Mouse (Mus musculus) hindbrain, embryonic 13.5 days (tissue): ENCODE results near the gene Ncaph2. TPM values are rescaled to one million over a fixed set of nuclear protein-coding genes. Genes with fewer than 3 reads are reported as not detected.

Source experiments
- ATAC-seq: fragments of 200-750 bp; cut with Nextera tagmentation; 2 replicates; pipeline ENCODE4 v1.8.0; 2017; ENCODE audit warnings: moderate TSS enrichment; ENCODE audit not compliant: low FRiP score
- H3K27ac ChIP-seq: fragments of 300-500 bp; sonication (generic); 2 replicates; pipeline ENCODE4 v1.5.1; 2015; ENCODE audit warnings: inconsistent platforms, mild to moderate bottlenecking, moderate library complexity
- H3K27me3 ChIP-seq: fragments of 300-500 bp; sonication (generic); 2 replicates; pipeline ENCODE4 v1.6.1; 2015; ENCODE audit warnings: mild to moderate bottlenecking, inconsistent platforms
- H3K36me3 ChIP-seq: fragments of 300-500 bp; sonication (generic); 2 replicates; pipeline ENCODE4 v1.6.1; 2015; ENCODE audit warnings: mild to moderate bottlenecking, inconsistent platforms
- H3K4me1 ChIP-seq: fragments of 300-500 bp; sonication (generic); replicated peaks from 2 replicates; pipeline ENCODE4 v1.6.1; 2015; ENCODE audit warnings: inconsistent platforms
- H3K4me2 ChIP-seq: fragments of 300-500 bp; sonication (generic); 2 replicates; pipeline ENCODE4 v1.6.1; 2015; ENCODE audit warnings: inconsistent platforms, mild to moderate bottlenecking, moderate library complexity
- H3K4me3 ChIP-seq: fragments of 300-500 bp; sonication (generic); 2 replicates; pipeline ENCODE4 v1.5.1; 2015; ENCODE audit warnings: mild to moderate bottlenecking, inconsistent platforms
- H3K9ac ChIP-seq: fragments of 300-500 bp; sonication (generic); 2 replicates; pipeline ENCODE4 v1.6.1; 2015; ENCODE audit warnings: mild to moderate bottlenecking, inconsistent platforms
- H3K9me3 ChIP-seq: fragments of 300-500 bp; sonication (generic); 2 replicates; pipeline ENCODE4 v1.6.1; 2016; ENCODE audit warnings: inconsistent platforms
- WGBS: fragments of 180-500 bp; shearing (Covaris S2); methylation state at CpG from one replicate; pipeline ENCODE4 v1.1.7; 2015; 5-methylcytosine and 5-hydroxymethylcytosine counted together
- polyA plus RNA-seq: library from polyadenylated mRNA; unstranded; fragments of >200 nt; fragmentation: Nextera tagmentation; extraction: Ambion mirVana; gene quantifications from 2 replicates; pipeline ENCODE4 v1.2.1, GENCODE M21; 2015

Ncaph2 gene
- polyA plus RNA-seq, 1 experiment from 2014 or later = 104 TPM

DNA sequence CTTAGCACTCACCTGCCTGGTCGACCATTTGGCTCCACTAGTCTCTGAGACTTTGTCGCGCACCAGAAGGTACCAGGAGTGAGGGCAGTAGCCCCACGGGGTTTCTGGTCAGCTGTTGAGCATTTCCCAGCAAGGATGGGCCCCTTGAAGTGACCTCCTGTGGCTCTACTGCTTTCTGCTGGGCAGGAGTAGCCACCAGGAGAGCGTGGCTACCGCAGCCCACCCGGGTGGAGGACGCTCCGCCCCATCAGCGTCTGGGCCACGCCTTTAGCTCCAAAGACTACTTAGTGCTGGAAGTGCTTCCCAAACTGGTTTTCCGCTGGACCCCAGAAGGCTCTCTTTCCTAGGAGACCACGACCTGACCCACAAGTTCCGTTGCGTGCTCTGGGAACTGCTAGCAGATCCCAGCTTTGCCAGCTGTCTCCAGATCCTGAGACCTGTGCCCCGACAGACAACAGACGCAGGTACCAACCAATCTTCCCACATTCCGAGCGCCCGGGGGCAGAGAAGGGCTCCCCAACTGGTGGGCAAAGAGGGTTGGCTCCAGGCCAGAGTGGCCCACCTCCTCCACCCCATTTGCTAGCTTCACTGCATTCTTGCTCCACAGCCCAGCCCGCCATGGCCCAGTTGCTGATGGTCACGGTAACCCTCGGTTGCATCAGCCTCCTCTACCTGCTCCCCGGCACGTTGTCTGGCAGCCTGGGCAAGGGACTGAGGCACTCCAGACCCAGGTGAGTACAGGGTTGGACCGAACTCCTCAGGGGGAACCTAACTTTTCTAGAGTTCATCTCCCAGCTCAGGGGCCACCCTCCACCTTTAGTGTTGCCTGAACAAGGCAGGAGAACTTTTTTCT lies 32.6 kb upstream of the Ncaph2 start, which contains the start of gene Adm2:
Gene Adm2, plus strand, starts transcription at position 51 of the 853 bp plus-strand sequence.
- Histone ChIP-seq H3K4me3 (no peak within 1 kb of the TSS), H3K9me3 (no peaks in the 10 kb centered on the region), H3K36me3 (no peaks in the 10 kb centered on the region), H3K9ac (no peak within 1 kb of the TSS), H3K4me2 (peak within 1 kb of the TSS; percentile 35), H3K27me3 (peaks cover 29% of the 10 kb centered on the region), H3K4me1 (peaks cover 7% of the 10 kb centered on the region), H3K27ac (no peak within 1 kb of the TSS)
- WGBS = 11% methylated on average over 26 of the region's 26 CpGs
- no peak for ATAC-seq

DNA sequence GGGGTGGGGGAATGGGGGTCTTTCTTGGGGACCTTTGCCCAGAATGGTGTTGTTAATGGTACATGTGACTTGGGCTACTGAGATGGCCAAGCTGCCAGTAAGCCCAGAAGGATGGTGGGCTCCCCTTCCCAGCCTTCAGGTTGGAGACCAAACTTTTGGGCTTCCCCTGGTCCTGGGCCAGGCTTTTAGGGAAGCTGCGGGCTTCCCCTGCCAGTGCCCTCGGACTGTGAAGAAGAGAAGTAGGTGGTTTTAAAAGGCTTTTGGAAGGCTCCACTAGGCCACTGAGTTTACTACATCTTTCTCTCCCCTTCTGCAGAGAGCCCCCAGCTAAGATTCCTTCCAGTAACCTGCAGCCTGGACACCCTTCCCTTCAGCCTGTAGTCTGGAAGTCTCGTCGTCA lies 31.9 kb upstream of the Ncaph2 start:
- no peak for ATAC-seq
- H3K9me3 ChIP-seq = no peaks in the 10 kb centered on the region
- WGBS = 95% methylated on average over 4 of the region's 4 CpGs

DNA sequence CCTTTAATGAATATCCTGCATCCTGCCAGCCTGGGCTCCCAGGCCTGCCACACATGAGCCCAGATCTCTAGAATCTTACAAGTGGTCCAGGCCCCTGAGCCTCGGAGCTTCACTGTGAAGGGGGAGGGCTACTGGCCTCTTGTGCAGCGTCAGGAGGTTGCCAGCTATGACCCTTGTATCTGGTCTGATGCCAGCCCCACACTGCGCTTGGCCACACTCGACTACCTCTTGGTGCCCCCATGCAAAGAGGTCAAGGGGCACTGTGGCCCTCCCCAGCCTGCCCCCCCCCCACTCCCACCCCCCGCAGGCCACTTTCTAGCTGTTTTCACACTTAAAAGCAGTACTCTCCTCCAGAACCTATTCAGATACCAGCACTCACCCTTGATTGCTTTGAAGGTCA lies 29.1 kb upstream of the Ncaph2 start:
- peaks cover 7% of the 10 kb centered on the region for H3K4me1 ChIP-seq
- no peak overlapping the region for H3K4me3 ChIP-seq
- H3K27ac ChIP-seq = no peak overlapping the region
- H3K36me3 ChIP-seq = no peaks in the 10 kb centered on the region
- no peak for ATAC-seq
- WGBS = 80% methylated on average over 5 of the region's 5 CpGs
- no peak overlapping the region for H3K4me2 ChIP-seq
- H3K9ac ChIP-seq = no peak overlapping the region
- no peaks in the 10 kb centered on the region for H3K9me3 ChIP-seq
- H3K27me3 ChIP-seq = peaks cover 24% of the 10 kb centered on the region

More for the DNA sequence above, 31.9 kb upstream of the Ncaph2 start:
- no peak overlapping the region for H3K4me2 ChIP-seq
- peaks cover 7% of the 10 kb centered on the region for H3K4me1 ChIP-seq
- H3K9ac ChIP-seq = no peak overlapping the region
- H3K27ac ChIP-seq = no peak overlapping the region
- H3K4me3 ChIP-seq = no peak overlapping the region
- no peaks in the 10 kb centered on the region for H3K36me3 ChIP-seq
- H3K27me3 ChIP-seq = peaks cover 29% of the 10 kb centered on the region

DNA sequence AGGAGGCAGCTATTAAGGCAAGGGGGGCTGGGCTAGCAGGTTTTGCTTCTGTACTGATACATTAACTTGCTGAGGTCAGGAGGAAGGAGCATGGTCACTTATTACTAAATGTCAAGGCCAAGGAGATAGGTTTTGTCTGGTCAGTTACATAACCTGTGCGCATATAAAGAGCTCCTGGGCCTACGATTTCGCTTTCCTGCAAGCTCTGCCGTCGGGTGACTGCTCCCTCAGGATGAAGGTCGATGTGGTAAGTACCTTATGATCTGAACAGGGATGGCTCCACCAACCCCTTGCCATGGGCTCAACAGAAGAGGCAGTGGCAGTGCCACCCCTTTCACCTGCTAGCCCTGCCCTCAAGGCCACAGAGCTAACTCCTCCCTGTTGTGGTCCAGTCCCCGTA lies 21.2 kb upstream of the Ncaph2 start, which contains the start of gene Miox:
Gene Miox, plus strand, starts transcription at position 128 of the 400 bp plus-strand sequence.
- Histone ChIP-seq H3K27ac (no peak within 1 kb of the TSS), H3K4me1 (no peaks in the 10 kb centered on the region), H3K4me2 (no peak within 1 kb of the TSS), H3K4me3 (no peak within 1 kb of the TSS), H3K36me3 (no peaks in the 10 kb centered on the region), H3K9ac (no peak within 1 kb of the TSS), H3K9me3 (no peaks in the 10 kb centered on the region), H3K27me3 (no peaks in the 10 kb centered on the region)
- no peak for ATAC-seq
- WGBS = 88% methylated on average over 7 of the region's 7 CpGs

DNA sequence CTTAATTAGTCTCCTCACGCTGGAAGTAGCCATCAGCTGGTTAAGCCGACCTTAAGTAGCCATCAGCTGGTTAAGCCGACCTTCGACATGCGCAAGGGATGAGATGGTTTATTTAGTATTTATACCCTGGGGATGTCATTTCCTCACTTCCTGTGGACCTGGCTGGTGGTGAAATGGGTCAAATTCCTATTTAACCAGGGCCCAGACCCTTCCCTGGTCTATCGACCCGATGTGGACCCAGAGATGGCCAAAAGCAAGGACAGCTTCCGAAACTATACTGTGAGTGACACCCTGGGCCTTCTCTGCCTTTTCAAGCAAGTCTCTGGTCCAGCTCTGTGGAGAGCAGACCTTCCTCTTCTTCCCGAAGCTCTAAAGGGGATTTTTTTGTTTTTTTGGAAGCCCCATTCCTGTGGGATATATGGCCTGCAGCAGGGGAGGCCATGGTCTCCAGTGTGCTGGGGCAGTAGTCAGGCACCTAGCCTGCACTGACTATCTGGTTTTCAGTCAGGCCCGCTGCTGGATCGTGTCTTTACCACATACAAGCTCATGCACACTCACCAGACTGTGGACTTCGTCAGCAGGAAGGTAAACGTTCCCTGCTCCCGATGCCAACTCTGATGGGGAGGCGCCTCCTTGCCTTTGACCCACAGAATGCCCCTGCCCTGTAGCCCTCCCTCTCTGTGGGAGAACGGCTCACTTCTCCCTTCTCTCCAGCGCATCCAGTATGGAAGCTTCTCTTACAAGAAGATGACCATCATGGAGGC lies 20.6 kb upstream of the Ncaph2 start:
- Histone ChIP-seq H3K4me2 (no peak overlapping the region), H3K4me1 (no peaks in the 10 kb centered on the region), H3K9ac (no peak overlapping the region), H3K9me3 (no peaks in the 10 kb centered on the region), H3K27ac (no peak overlapping the region), H3K4me3 (no peak overlapping the region), H3K36me3 (no peaks in the 10 kb centered on the region), H3K27me3 (no peaks in the 10 kb centered on the region)
- WGBS = 84% methylated on average over 17 of the region's 17 CpGs
- ATAC-seq = no peak

DNA sequence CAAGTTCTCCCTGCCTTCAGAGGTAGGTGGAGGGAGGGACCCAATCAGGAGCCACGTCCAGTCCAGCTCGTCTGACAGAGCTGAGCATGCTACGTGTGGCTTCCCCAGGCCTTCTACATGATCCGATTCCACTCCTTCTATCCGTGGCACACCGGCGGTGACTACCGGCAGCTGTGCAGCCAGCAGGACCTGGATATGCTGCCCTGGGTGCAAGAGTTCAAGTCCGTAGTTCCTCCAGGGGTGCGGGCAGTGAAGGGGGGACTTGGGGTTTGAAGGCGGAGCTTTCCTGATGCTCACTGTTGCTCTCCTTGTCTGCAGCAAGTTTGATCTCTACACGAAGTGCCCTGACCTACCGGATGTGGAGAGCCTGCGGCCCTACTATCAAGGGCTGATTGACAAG lies 19.1 kb upstream of the Ncaph2 start:
- Histone ChIP-seq H3K27ac (no peak overlapping the region), H3K36me3 (no peaks in the 10 kb centered on the region), H3K4me1 (no peaks in the 10 kb centered on the region), H3K9me3 (no peaks in the 10 kb centered on the region), H3K4me2 (no peak overlapping the region), H3K27me3 (no peaks in the 10 kb centered on the region), H3K4me3 (no peak overlapping the region), H3K9ac (no peak overlapping the region)
- 88% methylated on average over 14 of the region's 14 CpGs for WGBS
- ATAC-seq = no peak

DNA sequence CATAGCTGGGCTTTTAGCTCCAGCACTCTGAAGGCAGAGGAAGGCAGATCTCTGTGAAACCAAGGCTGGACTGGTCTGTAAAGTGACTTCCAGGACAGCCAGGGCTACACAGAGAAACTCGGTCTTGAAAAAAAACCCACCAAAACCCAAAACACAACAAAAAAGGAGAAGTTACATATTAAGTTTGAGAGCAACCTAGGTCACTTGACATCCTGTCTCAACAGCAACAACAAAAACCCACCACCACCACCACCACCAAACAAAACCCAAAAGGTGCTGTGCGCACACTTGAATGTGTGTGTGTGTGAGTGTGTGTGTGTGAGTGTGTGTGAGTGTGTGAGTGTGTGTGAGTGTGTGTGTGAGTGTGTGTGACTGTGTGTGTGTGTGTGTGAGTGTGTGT lies 15.8 kb upstream of the Ncaph2 start:
- H3K36me3 ChIP-seq = no peaks in the 10 kb centered on the region
- no peak for ATAC-seq
- H3K4me2 ChIP-seq = no peak overlapping the region
- H3K4me1 ChIP-seq = no peaks in the 10 kb centered on the region
- 83% methylated on average over 2 of the region's 2 CpGs for WGBS
- no peaks in the 10 kb centered on the region for H3K27me3 ChIP-seq
- H3K27ac ChIP-seq = no peak overlapping the region
- no peak overlapping the region for H3K9ac ChIP-seq
- H3K9me3 ChIP-seq = no peaks in the 10 kb centered on the region
- H3K4me3 ChIP-seq = no peak overlapping the region

DNA sequence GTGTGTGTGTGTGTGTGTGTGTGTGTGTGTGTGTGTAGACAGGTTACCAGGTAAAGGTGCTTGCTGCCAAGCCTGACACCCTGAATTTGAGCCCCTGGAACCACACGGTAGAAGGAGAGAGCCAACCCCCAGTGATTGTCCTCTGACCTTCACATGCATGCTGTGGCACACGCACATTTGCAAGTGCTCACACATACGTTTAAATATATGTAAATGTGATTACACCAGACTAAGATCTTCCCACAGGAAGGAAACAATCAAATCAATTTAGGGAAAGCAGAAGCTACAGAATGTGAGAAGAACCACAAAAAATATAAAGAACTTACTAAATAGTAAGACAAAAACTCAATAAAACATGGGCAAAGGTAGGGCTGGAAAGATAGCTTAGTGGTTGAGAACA lies 15.4 kb upstream of the Ncaph2 start:
- Histone ChIP-seq H3K27ac (no peak overlapping the region), H3K36me3 (no peaks in the 10 kb centered on the region), H3K9me3 (no peaks in the 10 kb centered on the region), H3K27me3 (no peaks in the 10 kb centered on the region), H3K9ac (no peak overlapping the region), H3K4me1 (no peaks in the 10 kb centered on the region), H3K4me2 (no peak overlapping the region), H3K4me3 (no peak overlapping the region)
- WGBS = 81% methylated on average over 3 of the region's 3 CpGs
- ATAC-seq = no peak

DNA sequence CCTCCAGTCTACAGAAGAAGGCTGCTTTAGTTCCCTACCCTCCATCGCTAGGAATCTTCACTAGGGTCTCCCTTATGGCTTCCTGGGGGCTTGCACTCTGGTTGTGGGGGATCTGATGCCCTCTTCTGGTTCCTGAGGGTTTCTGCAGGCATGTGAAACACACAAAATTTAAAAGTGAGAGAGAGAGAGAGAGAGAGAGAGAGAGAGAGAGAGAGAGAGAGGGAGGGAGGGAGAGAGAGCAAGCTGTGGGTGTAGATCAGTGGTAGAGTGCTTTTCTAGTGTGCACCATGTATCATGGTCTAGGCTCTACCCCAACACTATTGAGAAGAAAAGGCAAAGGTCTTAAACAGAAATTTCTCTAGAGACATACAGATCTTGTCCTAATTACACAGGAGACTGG lies 13.8 kb upstream of the Ncaph2 start:
- no peak overlapping the region for H3K4me2 ChIP-seq
- no peak for ATAC-seq
- H3K9ac ChIP-seq = no peak overlapping the region
- no peak overlapping the region for H3K4me3 ChIP-seq
- H3K4me1 ChIP-seq = no peaks in the 10 kb centered on the region
- no peaks in the 10 kb centered on the region for H3K36me3 ChIP-seq
- H3K9me3 ChIP-seq = no peaks in the 10 kb centered on the region
- 58% methylated on average over 1 of the region's 1 CpGs for WGBS
- H3K27ac ChIP-seq = no peak overlapping the region
- H3K27me3 ChIP-seq = no peaks in the 10 kb centered on the region

DNA sequence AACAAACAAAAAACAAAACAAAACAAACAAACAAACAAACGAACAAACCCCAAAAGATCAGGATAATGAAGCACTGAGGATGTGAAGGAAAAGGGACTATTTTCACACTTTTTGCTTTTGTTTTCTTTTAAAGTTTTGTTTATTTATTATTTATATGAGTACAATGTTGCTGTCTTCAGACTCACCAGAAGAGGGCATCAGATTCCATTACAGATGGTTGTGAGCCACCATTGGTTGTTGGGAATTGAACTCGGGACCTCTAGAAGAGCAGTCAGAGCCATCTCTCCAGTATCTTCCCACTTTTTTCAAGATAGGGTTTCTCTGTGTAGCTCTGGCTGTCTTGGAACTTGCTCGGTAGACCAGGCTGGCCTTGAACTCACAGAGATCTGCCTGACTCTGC lies 12.2 kb upstream of the Ncaph2 start:
- H3K27ac ChIP-seq = no peak overlapping the region
- H3K9ac ChIP-seq = no peak overlapping the region
- H3K36me3 ChIP-seq = no peaks in the 10 kb centered on the region
- H3K27me3 ChIP-seq = no peaks in the 10 kb centered on the region
- no peaks in the 10 kb centered on the region for H3K9me3 ChIP-seq
- H3K4me3 ChIP-seq = no peak overlapping the region
- H3K4me1 ChIP-seq = no peaks in the 10 kb centered on the region
- ATAC-seq = no peak
- no peak overlapping the region for H3K4me2 ChIP-seq
- 83% methylated on average over 3 of the region's 3 CpGs for WGBS

DNA sequence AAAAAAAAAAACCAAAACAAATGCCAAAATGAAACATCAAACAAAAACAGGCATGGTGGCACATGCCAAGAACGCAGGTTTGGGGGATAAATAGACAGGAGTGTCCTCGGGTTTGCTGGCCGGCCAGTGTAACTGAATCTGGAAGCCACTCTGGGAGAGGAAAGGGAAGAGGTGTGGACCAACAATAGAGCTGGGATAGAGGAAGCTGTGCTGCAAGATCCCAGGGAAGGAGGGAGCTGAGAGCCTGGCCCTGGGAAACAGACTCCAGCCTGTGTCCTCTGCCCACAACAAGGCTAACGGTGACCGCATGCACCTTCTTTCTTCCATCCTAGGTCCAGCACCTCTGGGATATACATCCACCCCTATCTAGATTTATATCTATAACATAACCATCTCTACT lies 5.1 kb upstream of the Ncaph2 start:
- H3K9me3 ChIP-seq = no peaks in the 10 kb centered on the region
- WGBS = 83% methylated on average over 5 of the region's 5 CpGs
- peaks cover 13% of the 10 kb centered on the region for H3K4me1 ChIP-seq
- no peak for ATAC-seq
- no peak overlapping the region for H3K4me2 ChIP-seq
- H3K4me3 ChIP-seq = no peak overlapping the region
- peaks cover 41% of the 10 kb centered on the region for H3K36me3 ChIP-seq
- H3K27ac ChIP-seq = no peak overlapping the region
- no peaks in the 10 kb centered on the region for H3K27me3 ChIP-seq
- no peak overlapping the region for H3K9ac ChIP-seq

DNA sequence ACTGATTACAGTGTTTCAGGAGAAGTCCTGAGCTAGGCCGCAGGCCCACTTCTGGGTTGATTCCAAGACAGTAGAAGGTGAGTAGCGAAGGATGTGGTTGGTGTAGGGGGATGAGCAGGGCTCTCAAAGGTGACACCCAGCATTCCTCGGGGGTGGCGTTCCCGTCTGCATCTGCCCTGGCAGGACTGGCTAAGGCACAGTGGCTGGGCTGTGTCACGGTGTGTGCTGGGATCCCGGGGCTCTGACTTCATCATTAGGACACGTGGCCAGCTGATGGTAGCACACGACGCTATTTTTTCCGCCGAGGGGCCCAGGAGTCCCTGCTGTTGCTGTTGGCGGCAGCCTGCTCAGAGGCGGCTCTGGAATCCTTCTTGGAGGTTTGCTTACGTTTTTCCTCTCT lies 4.2 kb upstream of the Ncaph2 start:
- Histone ChIP-seq H3K4me2 (no peak overlapping the region), H3K27ac (no peak overlapping the region), H3K4me1 (peaks cover 14% of the 10 kb centered on the region), H3K36me3 (peaks cover 41% of the 10 kb centered on the region), H3K4me3 (no peak overlapping the region), H3K9me3 (no peaks in the 10 kb centered on the region), H3K9ac (no peak overlapping the region), H3K27me3 (no peaks in the 10 kb centered on the region)
- WGBS = 93% methylated on average over 15 of the region's 15 CpGs
- no peak for ATAC-seq
